Mouse (Mus musculus) ES-CJ7 (cell line): ENCODE data around the gene Zfp386.

ENCODE experiments used
- DNase-seq: peaks from one replicate; pipeline ENCODE4 v3.0.0; 2011; ENCODE audit warnings: low read depth, low spot score

The Zfp386 gene

DNA sequence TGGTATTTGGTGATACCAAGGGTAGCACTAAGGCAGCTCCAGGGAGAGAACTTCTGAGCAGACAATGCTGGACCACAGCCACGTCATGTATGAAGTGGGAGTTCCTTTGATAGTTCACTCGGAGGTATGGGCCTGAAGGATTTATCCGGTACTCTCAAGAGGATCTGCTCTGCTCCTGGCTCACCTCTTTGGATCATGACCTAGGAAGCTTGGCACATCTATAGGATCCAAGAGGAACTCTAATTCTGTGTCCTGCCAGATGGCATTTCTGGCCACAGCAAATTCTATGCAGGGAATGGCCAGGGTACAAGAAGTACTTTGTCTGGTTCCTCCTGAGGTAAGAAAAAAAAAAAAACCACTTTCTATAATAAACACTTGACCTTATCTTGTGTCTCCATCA lies 42.3 kb downstream of the Zfp386 start:
- no peak for DNase-seq

DNA sequence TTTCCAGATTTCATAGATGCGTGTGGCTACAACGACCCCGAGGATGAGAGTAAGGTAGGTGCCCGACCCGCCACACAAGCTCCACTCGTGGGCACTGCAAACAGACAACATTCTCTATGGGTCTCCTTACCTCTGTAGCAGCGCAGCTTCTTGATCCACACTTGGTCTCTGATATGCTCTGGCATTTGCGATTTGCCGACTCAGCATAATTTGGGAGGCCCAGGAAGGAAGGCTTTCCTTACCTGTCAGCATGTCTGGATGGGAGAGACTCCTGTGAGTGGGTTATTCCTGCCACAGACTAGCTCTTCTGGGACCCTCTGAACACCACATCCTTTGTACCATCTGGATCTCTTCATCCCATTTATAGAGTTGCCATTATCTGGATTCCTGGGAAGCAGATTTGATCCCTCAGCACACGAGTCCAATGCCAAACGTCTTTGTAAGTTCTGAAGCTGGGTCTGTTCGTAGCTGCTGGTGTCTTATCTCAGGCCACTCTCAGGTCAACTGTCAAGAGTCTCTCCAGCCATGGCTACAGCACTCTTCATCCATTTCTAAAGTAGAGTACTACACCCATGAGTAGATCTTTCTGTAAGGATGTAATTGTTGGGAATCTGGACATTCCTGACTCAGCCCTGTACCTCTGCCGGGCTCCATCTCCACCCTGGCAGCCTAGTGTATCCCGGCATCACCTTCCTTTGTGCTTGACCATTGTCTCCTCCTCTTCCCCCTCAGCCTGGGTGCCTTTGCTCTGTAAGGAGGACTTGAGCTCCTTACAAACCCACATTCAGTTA lies 47.4 kb downstream of the Zfp386 start:
- DNase-seq, result no peak

DNA sequence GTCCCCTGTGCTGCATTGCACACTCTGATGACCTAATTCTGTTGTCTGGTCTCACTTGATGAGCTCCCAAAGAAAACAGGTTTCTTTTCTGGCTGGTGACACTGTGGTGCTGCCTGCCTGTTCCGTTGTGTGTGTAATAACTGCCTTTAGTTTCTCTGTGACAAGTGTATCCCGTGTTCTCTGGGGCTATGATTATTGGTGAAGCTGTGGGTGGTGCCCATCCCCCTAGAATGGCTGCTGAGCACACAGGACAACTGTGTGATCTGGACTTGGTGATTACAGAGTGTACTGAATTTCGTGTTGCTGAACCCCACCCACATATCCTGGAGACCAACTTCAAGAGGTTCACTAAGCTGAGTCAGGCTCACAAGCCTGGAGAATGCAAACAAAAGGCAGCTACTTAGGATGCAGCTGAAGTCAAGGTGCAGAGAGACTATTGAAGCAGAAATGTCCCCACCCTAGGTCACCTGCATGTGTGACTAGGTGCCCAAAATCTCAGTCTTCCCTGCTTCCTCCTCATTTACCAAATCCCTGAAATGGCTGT lies 48.9 kb downstream of the Zfp386 start:
- DNase-seq, result no peak

DNA sequence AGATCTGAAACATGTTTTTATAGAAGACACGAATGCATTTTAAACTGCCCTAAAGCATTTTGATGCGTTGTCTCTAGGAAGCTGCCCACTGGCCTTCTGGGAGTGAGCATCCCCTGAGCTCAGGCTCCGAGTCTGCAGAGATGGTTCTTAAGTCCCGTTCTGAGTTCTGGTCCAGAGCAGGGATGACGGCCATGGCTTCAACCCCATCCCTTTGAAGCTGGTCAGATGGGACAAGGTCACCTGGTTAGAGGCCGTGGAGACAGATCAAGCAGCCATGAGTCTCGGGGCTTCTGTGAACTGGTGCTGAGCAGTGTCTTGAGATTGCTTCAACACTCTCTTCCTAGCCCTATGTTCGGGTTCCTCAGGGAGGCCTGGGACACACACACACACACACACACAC lies 49.6 kb downstream of the Zfp386 start:
- no peak for DNase-seq

- no peak for DNase-seq
These were observed 54.4 kb downstream of the Zfp386 start for GRCm38 (mm10) chr12:116101945-116102344.

DNA sequence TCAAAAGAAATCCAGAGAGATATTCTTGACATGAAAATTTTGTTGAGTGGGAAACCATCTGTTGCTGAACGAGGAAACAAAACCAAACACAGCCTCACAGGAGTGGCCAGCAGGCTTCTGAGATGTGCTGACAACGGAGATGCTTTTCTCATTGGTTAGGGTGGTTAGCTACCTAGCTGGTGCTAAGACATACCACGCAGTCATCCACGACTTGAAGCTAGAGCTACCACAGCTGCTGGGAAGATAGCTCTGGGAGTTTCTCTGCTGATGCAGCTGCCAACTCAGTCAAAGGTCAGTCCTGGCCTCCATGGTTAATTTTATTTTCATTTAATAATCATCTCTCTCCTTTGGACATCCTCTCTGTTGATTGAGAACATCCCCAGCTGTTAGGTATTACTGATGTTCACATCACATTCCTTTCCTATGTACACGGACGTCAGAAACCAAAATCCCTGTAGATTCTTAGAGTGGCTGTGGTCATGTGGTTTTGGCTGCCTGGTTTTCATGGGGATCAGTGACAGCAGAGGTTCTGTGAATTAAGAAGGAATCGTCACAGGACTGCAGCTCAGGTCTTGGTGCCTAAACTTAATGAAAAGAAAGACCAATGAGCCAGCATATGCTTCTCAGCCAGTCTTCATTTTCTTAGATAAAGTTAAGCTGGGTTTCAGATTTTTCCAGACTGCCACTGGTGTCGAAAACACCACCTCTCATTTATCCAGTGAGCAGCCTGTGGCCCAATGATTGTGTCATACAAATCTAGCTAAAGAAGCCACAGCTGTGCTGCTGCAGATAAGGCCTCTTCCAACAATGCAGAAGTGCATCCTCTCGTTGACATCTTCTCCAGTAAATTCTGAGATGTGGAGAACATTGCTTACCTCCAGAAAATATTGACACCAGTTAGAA lies 62.2 kb downstream of the Zfp386 start:
- no peak for DNase-seq

GRCm38 (mm10) chr12:116111007-116111694 lies 63.6 kb downstream of the Zfp386 start:
- no peak for DNase-seq
